Mouse (Mus musculus): Measurements from ENCODE around the gene Sync. TPM values are rescaled to one million over a fixed set of nuclear protein-coding genes. Genes with fewer than 3 reads are reported as not detected.

The Sync gene
- polyA plus RNA-seq, 1 experiment from 2014 or later, result 0.67 TPM

DNA sequence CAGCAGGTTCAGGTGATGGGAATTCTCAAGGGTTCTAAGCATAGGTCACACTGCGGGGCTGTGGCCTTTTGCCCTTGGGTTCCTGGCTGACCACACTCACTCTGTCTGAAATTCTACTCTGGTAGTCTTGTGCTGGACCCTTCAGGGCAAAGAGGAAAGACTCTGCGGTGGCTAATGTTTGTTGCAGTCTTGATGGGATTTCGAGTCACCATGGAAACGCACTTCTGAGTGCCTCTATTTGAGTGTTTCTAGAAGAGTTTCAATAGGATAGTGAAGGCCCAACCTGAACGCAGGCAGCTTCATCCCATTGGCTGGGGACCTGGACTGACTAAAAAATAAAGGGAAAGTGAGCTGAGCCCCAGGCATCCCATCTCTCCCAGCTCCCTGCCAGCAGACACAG is 20.6 kb upstream of the Sync start:
- H3K27ac ChIP-seq, result no peak overlapping the region
- no peak overlapping the region for H3K4me2 ChIP-seq (replicated peaks)
- H3K27me3 ChIP-seq, result no peaks in the 10 kb centered on the region; the same call in 1 of the 2 replicates
- no peaks in the 10 kb centered on the region for H3K36me3 ChIP-seq
- no peak for ATAC-seq
- peaks cover 14% of the 10 kb centered on the region for H3K4me1 ChIP-seq (replicated peaks)
- no peak overlapping the region for H3K4me3 ChIP-seq (replicated peaks)
- no peaks in the 10 kb centered on the region for H3K9me3 ChIP-seq
- H3K9ac ChIP-seq (replicated peaks), result no peak overlapping the region
- WGBS, result 53% methylated on average over 5 of the region's 5 CpGs

- H3K4me1 ChIP-seq (replicated peaks), result peaks cover 6% of the 10 kb centered on the region
- no peaks in the 10 kb centered on the region for H3K9me3 ChIP-seq
- H3K4me2 ChIP-seq (replicated peaks), result no peak overlapping the region
- no peaks in the 10 kb centered on the region; the same call in 1 of the 2 replicates for H3K27me3 ChIP-seq
- 57% methylated on average over 1 of the region's 1 CpGs for WGBS
- H3K27ac ChIP-seq, result no peak overlapping the region
- no peaks in the 10 kb centered on the region for H3K36me3 ChIP-seq
- H3K9ac ChIP-seq (replicated peaks), result no peak overlapping the region
- H3K4me3 ChIP-seq (replicated peaks), result no peak overlapping the region
- ATAC-seq, result no peak
These were observed 18.7 kb upstream of the Sync start for GRCm38 (mm10) chr4:129268698-129269097.

DNA sequence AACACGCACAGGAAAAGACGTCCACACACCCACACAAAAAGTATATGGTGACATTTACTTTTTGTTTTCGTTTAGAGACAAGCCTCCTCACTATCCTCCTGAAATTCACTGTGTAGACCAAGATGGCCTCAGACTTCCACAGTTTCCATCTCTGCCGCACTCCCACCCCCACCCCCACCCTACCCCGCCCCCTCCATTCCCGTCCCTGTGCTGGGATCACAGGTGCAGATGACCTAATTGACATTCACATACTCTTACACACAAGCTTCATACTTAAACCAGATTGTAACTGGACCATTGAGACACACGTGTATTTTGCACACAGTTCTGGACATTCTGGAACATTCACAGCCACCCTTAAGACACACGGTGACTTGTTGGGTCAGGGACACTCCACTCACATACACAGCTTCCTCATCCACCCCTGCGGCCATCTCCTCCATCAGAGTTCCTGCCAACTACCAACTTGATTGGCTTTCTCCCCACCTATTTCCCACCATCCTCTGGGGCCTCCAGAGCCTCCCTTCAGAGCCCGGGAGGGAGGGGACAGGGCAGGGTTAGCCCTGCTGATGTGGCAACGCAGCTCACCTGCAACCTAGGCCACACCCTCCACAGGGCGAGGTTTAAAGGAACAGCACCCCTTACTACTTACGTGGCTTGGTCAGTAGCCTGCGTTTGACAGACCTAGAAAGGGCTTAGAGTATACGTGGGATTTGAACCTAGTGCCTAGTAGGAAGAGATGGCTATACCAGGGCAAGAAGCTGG is 15.2 kb upstream of the Sync start:
- no peak overlapping the region for H3K4me3 ChIP-seq (replicated peaks)
- WGBS, result 30% methylated on average over 15 of the region's 15 CpGs
- no peaks in the 10 kb centered on the region for H3K36me3 ChIP-seq
- no peak overlapping the region for H3K9ac ChIP-seq (replicated peaks)
- H3K4me1 ChIP-seq (replicated peaks), result no peaks in the 10 kb centered on the region
- H3K9me3 ChIP-seq, result no peaks in the 10 kb centered on the region
- H3K27me3 ChIP-seq, result no peaks in the 10 kb centered on the region
- no peak overlapping the region for H3K4me2 ChIP-seq (replicated peaks)
- 0 out of 2 replicates have a peak, but pooled peaks have one; percentile 48 for ATAC-seq
- H3K27ac ChIP-seq, result no peak overlapping the region

DNA sequence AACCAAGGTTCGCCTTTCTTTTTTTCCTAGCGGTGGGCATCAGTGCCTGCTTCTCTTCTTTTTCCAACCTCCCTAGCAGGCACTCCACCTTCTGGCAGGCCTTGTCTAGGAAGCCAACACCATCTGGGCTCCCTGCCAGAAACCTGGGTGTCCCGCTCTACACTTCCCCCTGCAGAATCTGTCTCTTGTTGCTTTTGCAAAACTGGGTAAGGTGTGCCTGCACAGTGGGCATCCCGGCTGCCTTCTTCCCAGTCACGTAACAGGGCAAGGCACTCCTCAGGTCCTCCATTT is 14.7 kb upstream of the Sync start:
- H3K4me3 ChIP-seq (replicated peaks), result no peak overlapping the region
- H3K4me2 ChIP-seq (replicated peaks), result no peak overlapping the region
- no peaks in the 10 kb centered on the region for H3K36me3 ChIP-seq
- no peaks in the 10 kb centered on the region for H3K4me1 ChIP-seq (replicated peaks)
- H3K27ac ChIP-seq, result no peak overlapping the region
- WGBS, result 51% methylated on average over 5 of the region's 5 CpGs
- no peak for ATAC-seq
- H3K9ac ChIP-seq (replicated peaks), result no peak overlapping the region
- no peaks in the 10 kb centered on the region for H3K9me3 ChIP-seq
- no peaks in the 10 kb centered on the region for H3K27me3 ChIP-seq

GRCm38 (mm10) chr4:129276453-129276865 is 11.0 kb upstream of the Sync start:
- no peak overlapping the region for H3K4me2 ChIP-seq (replicated peaks)
- WGBS, result 3% methylated on average over 18 of the region's 18 CpGs
- ATAC-seq, result peak; percentile 77

GRCm38 (mm10) chr4:129282786-129283185 is 4.6 kb upstream of the Sync start:
- Histone ChIP-seq H3K4me2 (replicated peaks) (no peak overlapping the region), H3K4me1 (replicated peaks) (peaks cover 17% of the 10 kb centered on the region), H3K9ac (replicated peaks) (no peak overlapping the region), H3K4me3 (replicated peaks) (no peak overlapping the region), H3K36me3 (no peaks in the 10 kb centered on the region), H3K27ac (no peak overlapping the region), H3K27me3 (peaks cover 16% of the 10 kb centered on the region), H3K9me3 (no peaks in the 10 kb centered on the region)
- ATAC-seq, result no peak
- WGBS, result 87% methylated on average over 5 of the region's 5 CpGs

More at GRCm38 (mm10) chr4:129276453-129276865, 11.0 kb upstream of the Sync start:
- no peak overlapping the region for H3K27ac ChIP-seq
- H3K27me3 ChIP-seq, result no peaks in the 10 kb centered on the region
- H3K4me1 ChIP-seq (replicated peaks), result no peaks in the 10 kb centered on the region
- no peak overlapping the region for H3K9ac ChIP-seq (replicated peaks)
- no peaks in the 10 kb centered on the region for H3K36me3 ChIP-seq
- H3K9me3 ChIP-seq, result no peaks in the 10 kb centered on the region
- no peak overlapping the region for H3K4me3 ChIP-seq (replicated peaks)

- WGBS, result 91% methylated on average over 5 of the region's 5 CpGs
- Histone ChIP-seq H3K36me3 (no peaks in the 10 kb centered on the region), H3K4me3 (replicated peaks) (no peak overlapping the region), H3K27ac (no peak overlapping the region), H3K9me3 (no peaks in the 10 kb centered on the region), H3K9ac (replicated peaks) (no peak overlapping the region), H3K4me2 (replicated peaks) (no peak overlapping the region), H3K27me3 (peaks cover 19% of the 10 kb centered on the region), H3K4me1 (replicated peaks) (peaks cover 22% of the 10 kb centered on the region)
- no peak for ATAC-seq
These were observed 4.2 kb upstream of the Sync start for GRCm38 (mm10) chr4:129283226-129283625.

DNA sequence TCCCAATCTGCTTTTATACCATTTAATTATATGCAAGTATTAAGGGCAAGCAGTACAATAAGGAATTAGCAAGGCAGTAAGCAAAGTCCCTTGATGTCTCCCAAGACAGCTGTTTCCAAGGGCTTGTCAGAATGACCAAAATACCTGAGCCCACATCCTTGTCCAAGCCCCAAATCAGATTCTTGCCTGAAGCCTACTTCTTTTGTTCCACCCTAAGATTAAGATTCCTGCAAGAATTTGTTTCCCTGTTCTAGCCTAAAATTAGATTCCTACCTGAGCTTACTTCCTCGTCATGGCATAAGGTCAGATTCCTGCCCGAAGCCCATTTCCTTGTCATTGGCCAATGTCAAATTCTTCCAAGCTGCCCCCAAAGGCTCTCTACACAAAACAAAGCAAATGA is 2.7 kb upstream of the Sync start:
- Histone ChIP-seq H3K9me3 (no peaks in the 10 kb centered on the region), H3K9ac (replicated peaks) (no peak overlapping the region), H3K36me3 (no peaks in the 10 kb centered on the region), H3K27me3 (peaks cover 26% of the 10 kb centered on the region), H3K4me3 (replicated peaks) (no peak overlapping the region), H3K27ac (no peak overlapping the region), H3K4me1 (replicated peaks) (peaks cover 25% of the 10 kb centered on the region), H3K4me2 (replicated peaks) (no peak overlapping the region)
- 92% methylated on average over 2 of the region's 2 CpGs for WGBS
- no peak for ATAC-seq

DNA sequence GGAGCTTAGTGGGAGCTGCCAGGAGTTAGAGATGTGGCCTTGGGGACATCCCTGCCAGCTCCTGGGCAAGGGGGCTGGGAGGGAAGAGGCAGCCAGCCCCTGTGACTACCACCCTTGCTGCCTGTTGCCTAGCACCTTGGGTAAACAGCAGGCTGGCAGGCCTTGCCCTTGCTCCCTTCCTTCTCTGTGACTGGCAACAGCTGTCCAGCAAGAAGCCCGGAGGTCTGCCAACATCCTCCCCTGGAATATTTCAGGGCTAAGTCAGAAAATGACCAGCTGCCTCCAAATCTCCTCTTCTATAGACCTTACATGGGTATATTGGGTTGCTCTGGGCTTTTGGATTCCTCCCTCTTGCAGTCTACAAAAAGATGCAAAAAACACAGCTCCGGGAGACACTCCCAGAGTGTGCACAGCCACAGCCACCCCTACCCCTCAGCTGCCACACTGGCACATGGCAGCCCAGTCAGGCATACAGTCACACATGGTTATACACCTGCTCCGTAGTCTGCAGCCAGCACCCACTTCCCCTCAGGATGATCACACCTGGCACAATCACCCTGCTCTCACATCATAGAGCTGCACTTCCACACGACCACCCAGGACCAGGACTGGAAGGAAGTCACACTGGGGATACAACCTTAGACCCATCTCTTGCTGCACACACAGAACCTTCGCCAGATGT is 1.3 kb upstream of the Sync start:
- Histone ChIP-seq H3K36me3 (no peaks in the 10 kb centered on the region), H3K4me1 (replicated peaks) (peaks cover 25% of the 10 kb centered on the region), H3K9ac (replicated peaks) (no peak overlapping the region), H3K27me3 (peaks cover 26% of the 10 kb centered on the region), H3K4me2 (replicated peaks) (peak overlapping the region; percentile 87), H3K27ac (no peak overlapping the region), H3K4me3 (replicated peaks) (no peak overlapping the region), H3K9me3 (no peaks in the 10 kb centered on the region)
- 70% methylated on average over 5 of the region's 5 CpGs for WGBS
- 0 out of 2 replicates have a peak, but pooled peaks have one; percentile 34 for ATAC-seq

GRCm38 (mm10) chr4:129286683-129287471 is 540 bp upstream of the Sync start:
- 2% methylated on average over 27 of the region's 28 CpGs for WGBS
- Histone ChIP-seq H3K4me3 (replicated peaks) (peak overlapping the region; percentile 47), H3K36me3 (no peaks in the 10 kb centered on the region), H3K9ac (replicated peaks) (peak overlapping the region; percentile 74), H3K9me3 (no peaks in the 10 kb centered on the region), H3K4me2 (replicated peaks) (peak overlapping the region; percentile 87), H3K27ac (no peak overlapping the region), H3K27me3 (peaks cover 26% of the 10 kb centered on the region), H3K4me1 (replicated peaks) (peaks cover 25% of the 10 kb centered on the region)
- peak; percentile 43; the same call in 1 of the 2 replicates for ATAC-seq

DNA sequence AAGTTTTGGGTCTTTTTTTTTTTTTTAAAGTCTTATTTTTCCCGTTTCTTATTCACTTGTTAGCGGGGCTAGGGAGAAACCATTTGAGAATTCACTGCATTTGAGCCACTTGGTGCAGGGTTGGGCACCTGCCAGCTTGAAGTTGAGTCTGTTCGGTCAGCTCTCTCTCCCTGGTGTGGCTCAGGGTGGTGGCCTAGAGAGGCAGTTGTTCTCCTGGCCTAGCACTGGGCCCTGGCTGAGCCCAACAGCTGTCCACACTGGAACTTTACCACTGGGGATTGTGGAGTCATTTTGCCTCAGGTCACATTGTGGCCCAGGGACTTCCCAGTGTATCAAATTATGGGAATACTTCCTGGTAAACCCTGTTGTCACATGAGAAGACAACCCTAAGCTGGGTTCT is 650 bp downstream of the Sync start:
- no peak for ATAC-seq
- Histone ChIP-seq H3K4me2 (replicated peaks) (peak overlapping the region; percentile 87), H3K4me1 (replicated peaks) (peaks cover 25% of the 10 kb centered on the region), H3K27ac (no peak overlapping the region), H3K27me3 (peaks cover 26% of the 10 kb centered on the region), H3K9ac (replicated peaks) (no peak overlapping the region), H3K9me3 (no peaks in the 10 kb centered on the region), H3K36me3 (no peaks in the 10 kb centered on the region), H3K4me3 (replicated peaks) (peak overlapping the region; percentile 47; the same call in 1 of the 2 replicates)
- WGBS, result 31% methylated on average over 3 of the region's 3 CpGs

DNA sequence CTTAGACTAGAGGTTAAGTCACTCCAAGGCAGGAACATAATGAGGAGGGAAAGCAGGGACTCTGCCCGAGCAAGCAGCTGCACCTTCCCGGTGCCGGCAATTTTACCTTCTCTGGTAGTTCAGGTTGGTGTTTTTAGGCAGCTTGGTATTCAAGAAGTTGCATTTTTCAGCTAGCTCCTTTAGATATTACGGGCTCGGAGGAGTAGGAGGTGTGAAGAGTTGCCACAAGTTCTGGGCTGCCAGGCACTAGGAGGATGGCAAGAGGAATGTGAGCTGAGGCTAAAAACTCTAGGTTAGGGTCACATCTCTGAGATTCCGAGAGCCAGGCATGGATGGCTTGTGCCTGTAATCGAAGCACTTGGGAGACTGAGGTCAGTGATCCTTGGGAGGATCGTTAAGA is 2.3 kb downstream of the Sync start:
- Histone ChIP-seq H3K4me2 (replicated peaks) (no peak overlapping the region), H3K36me3 (no peaks in the 10 kb centered on the region), H3K27ac (no peak overlapping the region), H3K27me3 (peaks cover 27% of the 10 kb centered on the region), H3K9ac (replicated peaks) (no peak overlapping the region), H3K4me3 (replicated peaks) (no peak overlapping the region), H3K4me1 (replicated peaks) (peaks cover 25% of the 10 kb centered on the region), H3K9me3 (no peaks in the 10 kb centered on the region)
- 93% methylated on average over 8 of the region's 8 CpGs for WGBS
- ATAC-seq, result no peak
